Mouse (Mus musculus): ENCODE measurements around the gene Pced1a.
"Not testable (repeated sequence)": the region's sequence is repeated elsewhere in the genome, so short reads cannot be mapped to it uniquely, and the experiment has no call there.

Pced1a gene

GRCm38 (mm10) chr2:130386212-130386611, 38.3 kb downstream of the Pced1a start:
- DNase-seq, result no peak

GRCm38 (mm10) chr2:130383895-130384294, 40.6 kb downstream of the Pced1a start:
- no peak for DNase-seq

- DNase-seq, result no peak
Observed at GRCm38 (mm10) chr2:130383205-130383604, 41.3 kb downstream of the Pced1a start.

GRCm38 (mm10) chr2:130374951-130375350, 49.5 kb downstream of the Pced1a start:
- DNase-seq, result peak; percentile 30

GRCm38 (mm10) chr2:130373026-130373425, 51.5 kb downstream of the Pced1a start:
- DNase-seq, result not testable (repeated sequence)

- no peak for DNase-seq
Observed at GRCm38 (mm10) chr2:130367386-130367785, 57.1 kb downstream of the Pced1a start.
